Mouse (Mus musculus): ENCODE results near the gene Sh3gl2. TPM values are rescaled to one million over a fixed set of nuclear protein-coding genes. Genes with fewer than 3 reads are reported as not detected.

Gene Sh3gl2
- polyA plus RNA-seq, 1 experiment from 2014 or later: 4.7 TPM

GRCm38 (mm10) chr4:85486316-85486946, 281.5 kb downstream of the Sh3gl2 start:
- Histone ChIP-seq H3K27me3 (ENCODE audit: control insufficient read depth, insufficient read depth, low read length) (no peaks in the 10 kb centered on the region), H3K36me3 (replicated peaks; ENCODE audit: control insufficient read depth, insufficient read depth, low read depth, low read length) (no peaks in the 10 kb centered on the region), H3K9me3 (replicated peaks; ENCODE audit: control insufficient read depth, low read length) (no peaks in the 10 kb centered on the region), H3K9ac (replicated peaks; ENCODE audit: low read length) (no peak overlapping the region), H3K4me3 (ENCODE audit: low read depth, low read length) (no peak overlapping the region), H3K4me2 (ENCODE audit: low read depth, low read length) (no peak overlapping the region), H3K4me1 (ENCODE audit: control insufficient read depth, insufficient read depth, low read length) (no peaks in the 10 kb centered on the region), H3K27ac (replicated peaks; ENCODE audit: low read depth, low read length) (no peak overlapping the region)
- DNase-seq (ENCODE audit: low spot score): no peak
- no peak for ATAC-seq (replicated peaks; ENCODE audit: insufficient number of reproducible peaks, low FRiP score, low TSS enrichment, low read depth)
- WGBS: 77% methylated on average over 10 of the region's 10 CpGs

- no peak overlapping the region for H3K27ac ChIP-seq (replicated peaks; ENCODE audit: low read depth, low read length)
- no peak for DNase-seq (ENCODE audit: low spot score)
- H3K4me2 ChIP-seq (ENCODE audit: low read depth, low read length): no peak overlapping the region
- ATAC-seq (replicated peaks; ENCODE audit: insufficient number of reproducible peaks, low FRiP score, low TSS enrichment, low read depth): no peak
- H3K27me3 ChIP-seq (ENCODE audit: control insufficient read depth, insufficient read depth, low read length): no peaks in the 10 kb centered on the region
- H3K9me3 ChIP-seq (replicated peaks; ENCODE audit: control insufficient read depth, low read length): no peaks in the 10 kb centered on the region
- no peak overlapping the region for H3K9ac ChIP-seq (replicated peaks; ENCODE audit: low read length)
- 70% methylated on average over 3 of the region's 3 CpGs for WGBS
- H3K4me1 ChIP-seq (ENCODE audit: control insufficient read depth, insufficient read depth, low read length): no peaks in the 10 kb centered on the region
- H3K36me3 ChIP-seq (replicated peaks; ENCODE audit: control insufficient read depth, insufficient read depth, low read depth, low read length): no peaks in the 10 kb centered on the region
- no peak overlapping the region for H3K4me3 ChIP-seq (ENCODE audit: low read depth, low read length)
These were observed 300.8 kb downstream of the Sh3gl2 start for GRCm38 (mm10) chr4:85505718-85506117.

- Histone ChIP-seq H3K27ac (replicated peaks; ENCODE audit: low read depth, low read length) (no peak overlapping the region), H3K9me3 (replicated peaks; ENCODE audit: control insufficient read depth, low read length) (no peaks in the 10 kb centered on the region), H3K9ac (replicated peaks; ENCODE audit: low read length) (no peak overlapping the region), H3K27me3 (ENCODE audit: control insufficient read depth, insufficient read depth, low read length) (no peaks in the 10 kb centered on the region), H3K4me1 (ENCODE audit: control insufficient read depth, insufficient read depth, low read length) (no peaks in the 10 kb centered on the region), H3K36me3 (replicated peaks; ENCODE audit: control insufficient read depth, insufficient read depth, low read depth, low read length) (no peaks in the 10 kb centered on the region), H3K4me2 (ENCODE audit: low read depth, low read length) (no peak overlapping the region), H3K4me3 (ENCODE audit: low read depth, low read length) (no peak overlapping the region)
- DNase-seq (ENCODE audit: low spot score) (no peak), ATAC-seq (replicated peaks; ENCODE audit: insufficient number of reproducible peaks, low FRiP score, low TSS enrichment, low read depth) (no peak)
- 85% methylated on average over 2 of the region's 2 CpGs for WGBS
These were observed 302.1 kb downstream of the Sh3gl2 start for GRCm38 (mm10) chr4:85506976-85507375.

- Histone ChIP-seq H3K9me3 (replicated peaks; ENCODE audit: control insufficient read depth, low read length) (no peaks in the 10 kb centered on the region), H3K4me1 (ENCODE audit: control insufficient read depth, insufficient read depth, low read length) (no peaks in the 10 kb centered on the region), H3K27ac (replicated peaks; ENCODE audit: low read depth, low read length) (no peak overlapping the region), H3K4me2 (ENCODE audit: low read depth, low read length) (no peak overlapping the region), H3K36me3 (replicated peaks; ENCODE audit: control insufficient read depth, insufficient read depth, low read depth, low read length) (no peaks in the 10 kb centered on the region), H3K4me3 (ENCODE audit: low read depth, low read length) (no peak overlapping the region), H3K27me3 (ENCODE audit: control insufficient read depth, insufficient read depth, low read length) (no peaks in the 10 kb centered on the region), H3K9ac (replicated peaks; ENCODE audit: low read length) (no peak overlapping the region)
- 71% methylated on average over 5 of the region's 5 CpGs for WGBS
- ATAC-seq (replicated peaks; ENCODE audit: insufficient number of reproducible peaks, low FRiP score, low TSS enrichment, low read depth): no peak
- no peak for DNase-seq (ENCODE audit: low spot score)
These were observed 302.6 kb downstream of the Sh3gl2 start for GRCm38 (mm10) chr4:85507491-85507890.

- Histone ChIP-seq H3K4me3 (ENCODE audit: low read depth, low read length) (no peak overlapping the region), H3K4me1 (ENCODE audit: control insufficient read depth, insufficient read depth, low read length) (no peaks in the 10 kb centered on the region; the same call in 1 of the 2 replicates), H3K27me3 (ENCODE audit: control insufficient read depth, insufficient read depth, low read length) (no peaks in the 10 kb centered on the region; the same call in 1 of the 2 replicates), H3K9me3 (replicated peaks; ENCODE audit: control insufficient read depth, low read length) (no peaks in the 10 kb centered on the region), H3K27ac (replicated peaks; ENCODE audit: low read depth, low read length) (no peak overlapping the region), H3K36me3 (replicated peaks; ENCODE audit: control insufficient read depth, insufficient read depth, low read depth, low read length) (no peaks in the 10 kb centered on the region), H3K9ac (replicated peaks; ENCODE audit: low read length) (no peak overlapping the region), H3K4me2 (ENCODE audit: low read depth, low read length) (no peak overlapping the region)
- 55% methylated on average over 7 of the region's 7 CpGs for WGBS
- ATAC-seq (replicated peaks; ENCODE audit: insufficient number of reproducible peaks, low FRiP score, low TSS enrichment, low read depth): no peak
- DNase-seq (ENCODE audit: low spot score): no peak
These were observed 308.4 kb downstream of the Sh3gl2 start for GRCm38 (mm10) chr4:85513288-85513687.

GRCm38 (mm10) chr4:85513792-85514191, 308.9 kb downstream of the Sh3gl2 start, which contains the start of gene Adamtsl1:
Adamtsl1 (plus strand) TSS chr4:85514172.
- Histone ChIP-seq H3K4me2 (ENCODE audit: low read depth, low read length) (peak within 1 kb of the TSS; percentile 92), H3K36me3 (replicated peaks; ENCODE audit: control insufficient read depth, insufficient read depth, low read depth, low read length) (no peaks in the 10 kb centered on the region), H3K27me3 (ENCODE audit: control insufficient read depth, insufficient read depth, low read length) (no peaks in the 10 kb centered on the region; the same call in 1 of the 2 replicates), H3K9ac (replicated peaks; ENCODE audit: low read length) (peak within 1 kb of the TSS; percentile 55), H3K4me1 (ENCODE audit: control insufficient read depth, insufficient read depth, low read length) (no peaks in the 10 kb centered on the region; the same call in 1 of the 2 replicates), H3K9me3 (replicated peaks; ENCODE audit: control insufficient read depth, low read length) (no peaks in the 10 kb centered on the region), H3K4me3 (ENCODE audit: low read depth, low read length) (peak within 1 kb of the TSS; percentile 53), H3K27ac (replicated peaks; ENCODE audit: low read depth, low read length) (no peak within 1 kb of the TSS)
- ATAC-seq (replicated peaks; ENCODE audit: insufficient number of reproducible peaks, low FRiP score, low TSS enrichment, low read depth) (0 out of 2 replicates have a peak, but pooled peaks have one; percentile 12), DNase-seq (ENCODE audit: low spot score) (no peak)
- 1% methylated on average over 9 of the region's 9 CpGs for WGBS

- no peak overlapping the region for H3K27ac ChIP-seq (replicated peaks; ENCODE audit: low read depth, low read length)
- ATAC-seq (replicated peaks; ENCODE audit: insufficient number of reproducible peaks, low FRiP score, low TSS enrichment, low read depth): peak; percentile 94
- no peaks in the 10 kb centered on the region for H3K9me3 ChIP-seq (replicated peaks; ENCODE audit: control insufficient read depth, low read length)
- peak; percentile 69 for DNase-seq (ENCODE audit: low spot score)
- WGBS: 0% methylated on average over 24 of the region's 33 CpGs
- H3K4me1 ChIP-seq (ENCODE audit: control insufficient read depth, insufficient read depth, low read length): no peaks in the 10 kb centered on the region; the same call in 1 of the 2 replicates
- no peaks in the 10 kb centered on the region; the same call in 1 of the 2 replicates for H3K27me3 ChIP-seq (ENCODE audit: control insufficient read depth, insufficient read depth, low read length)
- H3K4me3 ChIP-seq (ENCODE audit: low read depth, low read length): peak overlapping the region; percentile 53
- peak overlapping the region; percentile 92 for H3K4me2 ChIP-seq (ENCODE audit: low read depth, low read length)
- peak overlapping the region; percentile 55 for H3K9ac ChIP-seq (replicated peaks; ENCODE audit: low read length)
- H3K36me3 ChIP-seq (replicated peaks; ENCODE audit: control insufficient read depth, insufficient read depth, low read depth, low read length): no peaks in the 10 kb centered on the region
These were observed 309.3 kb downstream of the Sh3gl2 start for GRCm38 (mm10) chr4:85514205-85514681.

- 34% methylated on average over 7 of the region's 7 CpGs for WGBS
- Histone ChIP-seq H3K36me3 (replicated peaks; ENCODE audit: control insufficient read depth, insufficient read depth, low read depth, low read length) (no peaks in the 10 kb centered on the region), H3K4me3 (ENCODE audit: low read depth, low read length) (no peak overlapping the region), H3K27ac (replicated peaks; ENCODE audit: low read depth, low read length) (no peak overlapping the region), H3K9ac (replicated peaks; ENCODE audit: low read length) (no peak overlapping the region), H3K9me3 (replicated peaks; ENCODE audit: control insufficient read depth, low read length) (no peaks in the 10 kb centered on the region), H3K4me1 (ENCODE audit: control insufficient read depth, insufficient read depth, low read length) (no peaks in the 10 kb centered on the region; the same call in 1 of the 2 replicates), H3K4me2 (ENCODE audit: low read depth, low read length) (no peak overlapping the region), H3K27me3 (ENCODE audit: control insufficient read depth, insufficient read depth, low read length) (no peaks in the 10 kb centered on the region)
- DNase-seq (ENCODE audit: low spot score) (peak; percentile 73), ATAC-seq (replicated peaks; ENCODE audit: insufficient number of reproducible peaks, low FRiP score, low TSS enrichment, low read depth) (peak; percentile 75)
These were observed 322.1 kb downstream of the Sh3gl2 start for GRCm38 (mm10) chr4:85526966-85527566.

All from embryonic facial prominence, embryonic 11.5 days (tissue).